Mouse (Mus musculus) kidney, adult 11 months (tissue): ENCODE results near the gene Ezr.

Source experiments
- DNase-seq: peaks from one replicate; pipeline ENCODE4 v3.0.0; 2022

Gene Ezr

DNA sequence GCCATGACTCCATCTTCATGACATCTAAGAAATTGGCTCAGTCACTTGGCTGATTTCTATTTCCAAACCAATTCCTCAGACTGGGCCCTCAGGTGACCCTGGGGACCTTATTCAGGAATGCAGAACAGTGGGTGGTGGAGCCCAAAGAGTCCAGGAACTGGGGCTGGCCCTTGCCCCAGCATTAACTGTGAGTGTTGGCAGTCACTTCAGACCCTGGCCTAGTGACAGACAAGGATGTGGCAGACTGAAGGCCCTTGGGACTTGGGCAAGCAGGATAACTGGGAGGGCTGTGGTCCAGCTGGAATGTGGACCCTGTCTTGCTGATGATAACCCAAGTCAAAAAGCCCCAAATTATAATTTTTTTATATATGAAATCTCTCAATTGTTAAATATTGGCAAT, 6.5 kb upstream of the Ezr start:
- peak; percentile 52 for DNase-seq

DNA sequence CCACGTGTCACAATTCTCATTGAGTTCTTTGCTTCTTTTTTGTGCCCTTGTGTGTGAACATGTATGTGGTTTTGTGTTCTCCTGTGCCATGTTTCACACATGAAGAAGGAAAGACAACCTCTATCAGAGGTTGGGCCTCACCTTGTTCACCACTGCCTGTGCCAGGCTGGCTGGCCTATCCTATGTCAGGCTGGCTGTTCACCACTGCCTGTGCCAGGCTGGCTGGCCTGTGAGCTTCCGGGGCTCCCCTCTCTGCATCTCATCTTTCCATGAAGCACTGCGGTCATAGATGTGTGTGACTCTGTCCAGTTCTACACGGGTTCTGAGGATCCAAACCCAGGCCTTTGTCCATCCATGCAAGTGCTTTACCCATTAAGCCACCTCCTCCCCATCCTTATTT, 4.7 kb upstream of the Ezr start:
- DNase-seq = no peak

DNA sequence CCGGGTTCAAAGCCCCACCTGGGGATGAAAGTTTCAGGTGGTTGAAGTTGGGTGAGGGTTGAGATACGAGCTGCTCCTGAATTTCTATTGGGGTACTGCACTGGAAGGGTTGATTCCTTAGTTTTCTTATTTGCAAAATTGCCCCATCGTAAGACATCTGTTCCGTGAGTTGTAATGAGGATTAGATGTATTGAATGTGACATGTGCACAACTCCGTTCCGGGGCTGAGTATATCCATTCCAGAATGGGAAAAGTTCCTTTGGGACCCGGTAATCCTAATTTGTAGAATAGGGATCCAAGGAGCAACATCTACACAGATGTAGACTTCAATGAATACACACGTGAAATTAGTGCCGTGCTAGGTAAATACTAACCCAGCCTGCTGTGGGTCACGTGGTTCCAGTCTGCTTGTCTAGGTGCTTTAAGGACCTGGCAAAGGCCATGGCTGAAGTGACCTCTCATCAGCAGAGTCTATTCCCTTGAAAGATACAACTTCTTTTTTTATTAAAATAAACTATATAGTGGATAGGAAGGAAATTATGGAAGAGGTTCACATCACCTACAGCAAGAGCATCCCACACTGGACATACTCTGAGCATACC, 1.3 kb upstream of the Ezr start:
- DNase-seq = peak; percentile 53

DNA sequence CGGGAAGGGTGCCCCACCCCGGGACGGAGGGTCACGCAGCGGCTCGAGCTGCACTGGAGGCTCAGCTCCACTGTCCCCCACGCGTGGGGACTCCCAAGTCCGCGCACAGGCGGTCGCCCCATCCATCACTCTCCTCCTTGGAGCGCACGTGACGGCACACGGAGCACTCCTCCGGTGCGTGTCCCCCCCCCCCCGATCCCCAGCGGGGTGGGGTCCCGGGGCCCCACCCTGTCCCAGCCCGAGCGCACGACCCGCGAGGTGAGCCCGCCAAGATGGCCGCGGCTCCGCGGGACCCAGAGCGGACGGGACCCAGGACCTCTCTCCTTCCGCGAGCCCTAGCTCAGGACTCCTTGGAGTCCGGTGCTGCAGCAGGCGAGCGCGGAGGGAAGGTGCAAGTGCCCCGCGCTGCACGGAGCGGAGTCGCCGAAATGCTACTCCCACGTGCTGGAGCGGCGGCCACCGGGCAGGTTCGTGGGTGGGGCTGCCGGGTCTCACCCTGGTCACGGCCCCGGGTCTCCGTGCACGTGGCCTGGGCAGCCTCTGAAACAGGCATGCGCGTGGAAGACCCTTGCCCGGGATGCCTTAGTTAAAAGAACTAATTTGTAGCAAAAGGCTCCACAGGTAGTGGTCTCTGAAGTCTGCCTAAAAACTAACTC, 550 bp upstream of the Ezr start:
- peak; percentile 60 for DNase-seq

DNA sequence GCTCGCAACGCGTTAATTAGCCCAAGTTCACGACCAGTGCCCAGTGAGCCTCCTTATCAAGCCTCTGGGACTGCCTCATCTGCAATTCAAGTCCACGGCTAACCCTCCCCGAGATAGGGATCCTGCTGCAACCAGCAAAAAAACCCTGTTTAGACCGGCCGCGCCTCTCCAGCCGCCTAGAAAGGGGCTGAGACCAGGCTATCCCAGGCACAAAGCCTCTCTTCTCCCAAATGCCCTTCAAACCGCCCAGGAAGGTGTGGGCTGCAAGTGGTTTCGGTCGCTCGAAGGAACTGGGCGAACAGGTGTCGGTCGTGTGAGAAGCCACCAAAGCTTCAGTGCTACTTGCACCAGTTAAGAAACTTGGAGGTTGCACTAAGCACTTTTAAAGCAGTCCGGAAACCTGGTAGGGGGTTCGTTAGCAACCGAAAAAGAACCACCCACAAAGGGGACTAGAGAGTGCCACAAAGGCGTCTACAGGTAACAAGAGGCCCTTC, 504 bp downstream of the Ezr start:
- peak; percentile 57 for DNase-seq

DNA sequence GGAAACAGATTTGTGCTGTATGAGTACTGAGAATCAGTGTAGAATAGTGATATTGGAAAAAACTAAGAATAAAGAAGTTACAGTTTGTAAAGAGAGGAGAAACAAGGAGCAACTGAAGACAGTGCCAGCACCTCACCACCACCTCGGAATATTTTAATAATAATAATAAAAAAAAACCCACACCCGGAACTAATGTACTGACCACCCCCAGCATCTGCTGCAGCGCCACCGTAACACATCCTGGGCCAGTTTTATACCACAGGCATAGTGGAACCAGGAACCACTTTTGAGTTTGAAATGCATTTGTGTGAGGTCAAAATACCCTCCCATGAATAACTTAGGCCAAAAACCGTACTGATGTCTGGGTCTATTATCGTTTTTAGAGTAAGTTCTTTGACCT, 1.3 kb downstream of the Ezr start:
- DNase-seq = no peak

DNA sequence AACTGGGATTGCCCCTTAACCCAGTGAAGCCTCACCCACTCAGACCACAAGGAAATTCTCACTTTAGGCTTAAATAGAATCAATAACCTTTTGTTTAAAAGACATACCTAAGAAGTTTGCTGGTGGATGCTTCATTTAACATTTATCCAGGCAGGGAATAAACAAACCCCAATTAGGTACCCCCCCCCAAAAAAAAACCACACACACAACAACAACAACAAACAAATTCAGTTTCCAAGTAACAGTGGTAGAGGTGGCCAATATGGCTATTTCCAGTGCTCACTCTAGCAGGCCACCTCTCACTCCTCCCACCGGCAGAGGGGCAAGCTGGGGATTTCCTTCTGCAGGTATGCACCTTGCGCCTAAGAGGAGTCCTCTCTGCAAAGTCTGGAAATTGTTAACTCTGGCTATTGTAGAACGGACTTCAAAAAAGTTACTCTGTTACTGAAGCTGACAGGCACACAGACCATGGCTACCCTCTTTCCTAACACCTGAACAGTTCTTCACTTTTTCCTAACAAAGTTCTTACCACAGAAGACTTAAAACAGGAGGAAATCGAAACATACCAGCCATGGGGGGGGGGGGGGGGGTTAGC, 2.0 kb downstream of the Ezr start:
- DNase-seq = peak; percentile 39

DNA sequence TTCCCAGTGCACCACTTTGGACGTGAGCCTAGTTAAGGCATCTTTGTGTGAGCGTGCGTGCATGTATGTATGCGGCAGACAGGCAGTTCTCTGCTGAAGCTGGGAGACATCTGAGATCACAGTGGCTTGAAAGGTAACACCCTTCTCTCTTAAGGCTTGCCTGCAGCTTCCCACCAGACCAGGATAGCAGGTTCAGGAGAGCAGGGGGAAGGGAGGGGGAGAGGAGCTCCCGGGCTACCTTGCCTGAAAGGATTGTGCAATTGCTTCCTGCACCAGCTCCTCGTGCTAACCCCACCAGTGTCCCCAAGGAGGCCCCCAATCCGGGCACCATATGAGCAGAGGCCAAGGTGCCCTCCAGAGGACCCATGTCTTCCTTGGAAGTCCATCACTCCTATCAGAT, 3.0 kb downstream of the Ezr start:
- no peak for DNase-seq

DNA sequence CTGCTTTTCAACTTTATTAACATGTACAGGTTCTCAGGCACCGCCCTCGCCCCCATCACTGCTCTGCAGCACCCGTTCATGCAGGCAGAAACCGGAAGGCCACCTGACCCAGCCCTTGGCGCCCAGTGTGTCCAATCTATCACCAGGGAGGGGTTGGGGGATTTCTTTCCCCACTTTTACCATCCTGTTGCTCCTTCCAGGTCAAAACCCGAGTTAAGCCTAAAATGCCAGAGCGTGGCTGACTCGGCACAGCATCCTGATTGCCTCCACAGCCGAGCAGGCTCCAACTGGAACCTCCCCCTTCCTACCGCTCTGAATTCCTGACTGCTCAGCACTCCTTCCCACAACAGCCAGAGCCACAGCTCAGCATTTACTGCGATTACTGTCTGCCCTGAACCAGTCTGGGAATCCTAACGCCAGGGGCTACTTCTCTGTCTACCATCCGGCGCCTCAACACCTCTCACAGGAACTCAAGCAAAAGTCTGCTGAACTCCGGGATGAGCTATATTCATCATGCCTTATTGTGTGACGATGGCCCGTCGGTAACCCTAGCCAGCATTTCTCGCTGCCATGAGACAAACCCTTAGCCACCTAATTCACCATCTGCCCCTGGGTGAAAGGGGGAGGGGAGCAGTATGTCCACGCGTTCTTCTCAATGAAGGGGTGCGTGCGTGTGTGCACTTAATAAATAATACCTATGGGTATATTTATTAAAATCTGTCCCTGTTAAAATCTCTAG, 3.6 kb downstream of the Ezr start:
- peak; percentile 77 for DNase-seq

DNA sequence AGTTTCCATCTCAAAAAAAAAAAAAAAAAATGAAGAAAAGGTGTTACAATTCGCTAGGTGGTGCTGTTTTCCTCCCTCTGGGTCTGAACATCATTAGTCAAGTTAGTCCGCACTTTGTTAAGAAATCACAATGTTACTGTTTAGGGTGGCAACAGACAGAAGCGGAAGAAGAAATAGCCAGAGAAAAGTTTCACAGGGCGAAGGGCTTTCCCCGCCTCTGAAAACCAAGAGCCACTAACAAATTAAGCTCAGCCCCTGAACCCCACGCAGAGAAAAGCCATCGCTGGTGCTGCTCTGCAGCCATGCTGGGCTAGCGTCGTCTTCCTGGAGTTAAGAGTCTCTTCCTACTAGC, 4.3 kb downstream of the Ezr start:
- peak; percentile 62 for DNase-seq

DNA sequence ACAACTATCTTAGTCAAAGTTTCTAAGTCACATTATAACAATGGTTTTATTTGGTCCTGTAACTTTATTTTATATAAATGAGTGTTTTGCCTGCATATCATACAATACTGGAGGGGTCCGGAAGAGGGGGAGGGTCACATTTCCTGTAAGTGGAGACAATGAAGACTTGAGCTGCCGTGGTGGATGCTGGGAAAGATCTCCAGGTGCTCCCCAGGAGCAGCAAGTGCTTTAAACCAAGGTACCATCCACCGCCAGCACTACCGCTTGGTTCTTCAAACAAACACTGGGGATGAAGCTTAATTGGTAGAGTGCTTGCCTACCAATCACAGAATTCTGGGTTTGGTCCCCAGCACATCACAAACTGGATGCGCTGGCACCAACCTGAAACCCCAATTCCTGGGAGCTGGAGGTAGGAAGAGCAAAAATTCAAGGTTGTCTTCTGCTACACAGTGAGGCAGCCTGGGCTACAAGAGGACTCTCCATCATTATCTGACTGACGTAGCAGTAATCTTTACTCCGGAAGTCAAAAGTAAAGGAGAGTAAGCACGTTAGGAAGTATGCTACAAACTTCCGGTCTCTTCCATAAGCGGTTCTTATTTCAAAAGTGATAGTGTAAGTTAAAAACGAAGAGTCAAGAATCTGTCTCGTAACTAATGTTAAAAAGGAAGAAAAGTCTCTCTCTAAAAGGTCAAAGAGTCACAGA, 4.8 kb downstream of the Ezr start:
- no peak for DNase-seq

DNA sequence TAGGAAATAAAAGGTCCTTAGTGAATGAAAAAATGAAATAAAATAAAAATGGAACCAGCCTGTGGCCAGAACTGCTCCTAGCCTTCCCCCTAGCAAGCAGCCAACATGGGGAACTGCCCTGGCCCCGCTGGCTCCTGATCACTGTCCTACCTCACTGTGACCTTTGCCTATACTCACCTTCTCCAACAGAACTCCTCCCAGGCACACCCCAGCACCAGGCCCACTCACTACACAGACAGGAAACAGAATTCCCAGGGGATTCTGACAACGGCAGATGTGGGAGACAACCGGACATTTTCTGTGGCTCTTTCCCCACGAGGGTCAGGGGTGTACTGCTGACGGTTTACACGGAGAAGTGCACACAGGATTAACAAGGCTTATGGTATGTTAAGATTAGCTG, 5.5 kb downstream of the Ezr start:
- DNase-seq = no peak

DNA sequence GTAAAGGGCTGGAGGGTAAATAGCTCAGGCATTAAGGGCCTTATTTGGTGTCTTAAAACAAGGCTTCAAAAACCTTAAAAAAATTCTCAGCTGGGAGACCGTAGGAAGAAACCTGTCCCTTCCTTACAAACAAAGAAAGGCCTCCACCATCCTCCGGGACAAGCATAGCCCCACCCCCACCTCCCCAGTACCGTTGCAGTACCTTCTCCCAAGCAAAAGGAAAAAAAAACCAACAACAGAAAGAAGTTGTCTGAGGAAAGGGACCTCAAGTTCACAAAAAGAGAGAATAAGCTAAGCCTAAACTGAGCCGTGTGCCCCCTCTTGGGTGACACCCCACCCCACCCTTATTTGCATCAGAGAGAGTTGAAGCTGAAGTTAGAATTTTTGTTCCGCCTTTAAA, 6.0 kb downstream of the Ezr start:
- DNase-seq = no peak

DNA sequence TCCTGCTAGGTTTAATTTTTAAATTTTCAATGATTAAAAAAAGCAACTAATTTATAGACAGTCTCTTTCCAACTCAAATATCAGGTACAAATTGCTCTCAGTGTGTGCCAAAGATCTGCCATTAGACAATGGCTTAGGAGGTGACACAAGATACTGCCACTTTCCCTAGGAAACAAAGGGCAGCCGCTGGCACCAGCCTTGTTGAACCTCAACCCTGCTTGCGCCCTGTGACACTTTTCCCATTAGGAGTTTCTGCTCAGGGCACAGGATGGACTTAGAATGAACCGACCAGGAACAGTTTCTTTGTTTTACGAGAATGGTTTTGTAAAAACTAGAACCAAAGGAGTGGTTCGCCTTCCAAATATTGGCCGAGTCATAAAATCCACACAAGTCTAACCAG, 6.5 kb downstream of the Ezr start:
- no peak for DNase-seq

DNA sequence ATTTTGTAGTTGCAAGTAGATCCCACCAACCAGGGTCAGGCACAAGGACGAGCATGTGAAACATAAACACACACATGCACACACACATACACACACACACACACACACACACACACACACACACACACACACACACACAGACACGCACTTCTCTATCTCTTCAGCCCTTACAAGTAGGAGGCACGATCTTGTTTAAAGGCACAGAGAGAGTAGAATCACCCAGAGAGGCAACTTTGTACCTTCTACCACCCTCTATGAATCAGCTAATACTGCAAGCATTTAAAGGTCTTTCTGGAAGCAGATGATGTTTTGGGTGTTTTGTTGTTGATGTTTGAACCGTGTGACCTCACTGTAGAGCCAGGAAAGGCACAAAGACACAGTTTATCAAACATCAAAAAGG, 6.9 kb downstream of the Ezr start:
- no peak for DNase-seq

DNA sequence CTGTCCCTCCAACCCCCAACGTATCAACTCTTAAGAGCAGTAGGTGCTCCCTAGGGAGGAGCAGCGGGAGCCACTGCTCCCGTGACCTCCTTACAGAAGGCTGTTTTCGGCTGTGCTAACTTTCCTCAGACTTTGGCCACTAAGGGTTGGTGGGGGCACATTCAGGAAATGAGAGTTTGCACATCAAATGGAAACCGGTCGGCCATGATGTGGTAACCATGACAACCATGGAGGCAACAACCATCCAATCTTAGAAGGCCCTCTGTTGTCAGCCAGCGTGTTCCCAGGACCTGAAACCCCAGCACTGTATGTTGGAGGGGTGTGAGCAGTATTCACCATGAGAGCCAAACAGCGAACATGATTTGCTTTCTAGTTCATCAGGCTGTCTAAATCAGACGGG, 7.4 kb downstream of the Ezr start:
- peak; percentile 40 for DNase-seq

DNA sequence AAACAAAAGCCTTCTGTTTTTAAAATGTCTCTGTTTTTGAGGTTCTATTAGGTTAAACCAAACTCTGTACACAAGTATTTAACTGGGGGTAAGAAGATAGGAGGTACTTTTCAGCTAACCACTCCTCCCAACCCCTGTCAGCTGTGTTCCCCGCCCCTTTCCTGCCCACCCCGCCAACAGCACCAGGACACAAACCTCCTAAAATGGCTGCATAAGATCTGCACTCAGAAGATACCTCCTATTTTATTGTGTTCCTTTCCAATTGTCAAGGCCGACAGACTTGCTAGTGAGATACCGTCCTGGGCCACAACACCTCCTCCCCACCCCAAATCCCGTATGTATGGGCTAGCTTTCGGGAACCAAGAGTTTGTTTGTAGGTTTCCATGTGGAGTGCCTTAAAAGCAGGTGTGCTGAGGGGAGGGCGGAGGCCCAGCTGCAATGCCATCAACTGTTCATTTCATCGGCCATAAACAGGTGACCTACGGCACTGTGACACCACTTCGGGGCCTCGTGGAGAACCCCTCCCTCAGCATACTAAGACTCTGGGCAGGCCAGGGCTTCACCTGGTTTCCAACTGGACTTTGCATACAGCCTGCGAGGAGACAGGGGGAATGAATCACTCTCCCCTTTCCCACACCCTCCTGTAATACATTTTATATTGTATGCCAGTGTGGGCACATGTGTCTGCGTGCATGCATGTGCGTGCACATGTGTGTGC, 9.2 kb downstream of the Ezr start:
- DNase-seq = no peak

DNA sequence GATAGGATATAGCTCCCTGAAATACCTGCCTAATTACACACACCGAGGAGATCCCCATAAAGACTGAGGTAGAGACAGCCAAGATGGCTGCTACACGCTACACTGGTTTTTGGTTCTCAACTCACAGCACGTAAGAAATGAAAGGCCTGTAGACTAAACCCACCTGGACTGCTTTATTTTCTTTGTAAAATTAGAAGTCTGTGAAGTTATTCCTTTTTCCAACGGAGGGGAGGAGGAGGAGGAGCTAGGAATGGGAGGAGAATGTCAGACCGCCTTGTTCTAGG, 10.2 kb downstream of the Ezr start:
- DNase-seq = no peak

DNA sequence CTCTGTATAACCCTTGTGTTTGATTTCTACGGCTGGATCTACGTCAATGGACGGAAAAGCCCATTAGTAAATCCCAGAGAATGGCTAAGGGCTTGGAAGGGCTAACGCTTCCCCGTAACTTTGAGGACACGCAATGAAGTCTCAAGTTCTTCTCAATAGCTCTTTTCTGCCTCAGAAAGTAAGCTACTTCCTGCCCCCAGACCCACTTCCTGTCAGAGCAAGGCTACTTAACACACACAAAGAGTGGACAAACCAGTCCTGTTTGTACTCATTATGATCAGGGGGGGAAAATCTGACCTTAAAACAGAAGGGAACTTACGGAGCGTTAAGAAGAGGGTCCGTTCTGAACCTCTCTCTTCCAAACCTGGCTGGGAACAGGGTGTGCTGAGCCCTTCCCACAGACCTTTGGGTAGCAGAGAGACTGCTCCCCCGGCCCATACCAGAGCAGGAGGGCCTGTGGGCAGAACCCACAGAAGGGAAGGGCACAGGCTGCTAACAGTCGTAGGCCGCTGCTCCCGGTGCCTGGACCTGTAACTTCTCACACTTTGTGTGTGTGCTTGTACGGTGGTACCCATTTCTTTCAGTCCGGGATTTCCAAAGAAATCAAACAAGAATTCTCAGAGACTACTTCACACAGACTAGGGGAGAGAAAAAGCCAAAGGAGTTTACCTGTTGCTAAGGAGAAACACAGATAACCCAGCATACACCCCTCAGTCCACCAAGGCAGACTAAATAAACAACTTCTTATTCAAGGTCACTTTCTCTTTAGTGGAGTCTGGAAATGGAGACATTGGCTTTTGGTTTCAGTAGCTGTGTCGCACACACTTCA, 10.7 kb downstream of the Ezr start:
- no peak for DNase-seq

DNA sequence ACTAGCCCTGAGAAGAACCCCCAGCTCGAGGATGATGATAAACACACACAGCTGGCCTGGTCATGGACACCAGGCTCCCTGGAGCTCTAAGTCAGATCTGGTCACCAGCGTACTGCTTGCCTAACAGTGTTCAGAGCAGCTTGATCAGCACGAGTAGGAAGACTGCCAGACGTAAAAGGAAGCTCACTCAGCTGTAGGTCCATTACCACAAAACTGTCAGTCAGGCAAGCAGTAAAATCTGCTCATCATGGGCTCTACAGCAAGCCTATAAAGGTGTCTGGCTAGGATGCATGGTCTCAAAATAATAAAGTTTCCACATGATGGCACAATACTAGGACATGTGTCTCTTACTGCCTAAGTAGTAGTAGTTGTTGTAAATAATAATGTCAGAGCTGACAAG, 13.0 kb downstream of the Ezr start:
- DNase-seq = no peak

DNA sequence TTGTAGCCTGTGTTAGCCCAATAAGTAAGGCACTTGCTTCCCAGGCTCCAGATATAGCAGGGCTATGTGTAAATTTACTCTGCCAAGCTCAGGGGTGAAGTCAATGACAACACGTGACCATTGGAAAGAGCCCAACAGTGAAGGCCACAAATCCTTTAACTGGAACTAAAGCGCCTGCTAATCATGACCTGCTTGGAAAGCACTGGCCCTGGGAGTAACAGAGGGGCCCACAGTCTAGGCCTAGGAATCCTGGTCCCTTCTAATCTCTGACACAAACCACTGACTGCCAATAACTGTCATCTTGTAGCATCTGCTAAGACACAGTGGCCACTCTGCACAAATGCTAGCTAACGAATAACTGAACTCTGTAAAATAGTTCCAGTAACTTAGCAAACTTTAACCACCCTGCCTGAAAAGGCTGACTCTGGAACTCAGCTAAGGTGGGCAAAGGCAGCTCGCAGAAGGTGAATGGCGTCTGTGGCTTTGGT, 14.2 kb downstream of the Ezr start:
- DNase-seq = peak; percentile 86

DNA sequence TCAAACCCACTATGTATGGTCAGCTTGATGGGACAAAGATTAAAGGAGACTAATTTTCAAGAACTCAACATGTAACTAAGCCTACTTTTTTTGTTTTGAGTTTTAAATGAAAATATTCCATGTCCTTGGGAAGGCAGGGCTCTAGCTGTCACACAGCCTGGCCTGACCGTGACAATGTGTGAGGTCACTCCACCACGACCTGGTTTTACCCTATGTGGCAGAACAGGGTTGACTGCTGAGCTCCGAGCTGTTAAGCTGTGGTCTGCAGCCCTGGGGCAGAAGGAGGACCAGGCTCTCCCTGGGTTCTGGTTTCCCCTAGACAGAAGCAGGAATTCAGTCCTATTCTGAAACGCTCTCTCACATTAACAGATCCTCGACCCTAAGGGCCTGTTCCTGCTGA, 14.8 kb downstream of the Ezr start:
- DNase-seq = no peak
